24 mouse cellular contexts compared by ENCODE assay signal in genomic region chr10:18034408-18034807, GRCm38 (mm10).
"Had no signal": no experiment of that assay in that cellular context is flagged by ENCODE, and none has a peak within 500 bp of the region (broad histone marks: within the 10 kb centered on the region; RNA-seq: fewer than 3 reads in every experiment).

No protein-coding gene starts in this region.

- H3K9ac ChIP-seq: heart, embryonic 13.5 days; heart, embryonic 15.5 days; hindbrain, embryonic 15.5 days; kidney, embryonic 15.5 days; limb, embryonic 13.5 days; limb, embryonic 15.5 days; liver, embryonic 12.5 days; liver, embryonic 14.5 days had no signal

- H3K4me2 ChIP-seq: heart, embryonic 13.5 days; heart, embryonic 15.5 days; hindbrain, embryonic 15.5 days; kidney, embryonic 15.5 days; limb, embryonic 13.5 days; limb, embryonic 15.5 days; liver, embryonic 12.5 days had no signal

- H3K4me1 ChIP-seq: heart, embryonic 13.5 days; heart, embryonic 15.5 days; hindbrain, embryonic 15.5 days; kidney, embryonic 15.5 days; limb, embryonic 13.5 days; limb, embryonic 15.5 days; liver, embryonic 12.5 days had no signal

- H3K27ac ChIP-seq: heart, embryonic 10.5 days; heart, embryonic 13.5 days; heart, embryonic 15.5 days; hindbrain, embryonic 15.5 days; kidney, embryonic 15.5 days; kidney, postnatal 0 days; left cerebral cortex, adult 2 months; limb, embryonic 13.5 days; limb, embryonic 15.5 days; liver, embryonic 12.5 days; liver, embryonic 14.5 days had no signal

- H3K27me3 ChIP-seq: heart, embryonic 13.5 days; heart, embryonic 15.5 days; hindbrain, embryonic 15.5 days; kidney, embryonic 15.5 days; limb, embryonic 13.5 days; limb, embryonic 15.5 days; liver, embryonic 12.5 days had no signal

- DNase-seq: gastrocnemius, postnatal 14 days; gastrocnemius, postnatal 36 days; heart, adult 18-20 months; heart, postnatal 14 days; heart, postnatal 36 days; kidney, adult 11 months; kidney, adult 2 months; kidney, adult 9 months; kidney, postnatal 14 days; kidney, postnatal 36 days; layer of hippocampus, adult 9-11 months; layer of hippocampus, postnatal 36 days had no signal

- H3K36me3 ChIP-seq: heart, embryonic 10.5 days; heart, embryonic 13.5 days; heart, embryonic 15.5 days; hindbrain, embryonic 15.5 days; kidney, embryonic 15.5 days; limb, embryonic 13.5 days; limb, embryonic 15.5 days; liver, embryonic 12.5 days had no signal

- ATAC-seq: intestine, embryonic 16.5 days; liver, embryonic 12.5 days had no signal

- H3K9me3 ChIP-seq: heart, embryonic 10.5 days; heart, embryonic 13.5 days; heart, embryonic 15.5 days; hindbrain, embryonic 15.5 days; kidney, embryonic 15.5 days; limb, embryonic 13.5 days; limb, embryonic 15.5 days; liver, embryonic 12.5 days had no signal

- H3K4me3 ChIP-seq: heart, embryonic 10.5 days; heart, embryonic 13.5 days; heart, embryonic 15.5 days; hindbrain, embryonic 15.5 days; kidney, embryonic 15.5 days; left cerebral cortex, adult 2 months; limb, embryonic 13.5 days; limb, embryonic 15.5 days; liver, embryonic 12.5 days had no signal
